Mouse (Mus musculus) cerebellum, adult 2 months (tissue): ENCODE measurements around the gene Phkg1.

Source experiments
- CTCF ChIP-seq: fragments of 200-500 bp; IDR thresholded peaks from 2 replicates; pipeline ENCODE4 v1.5.1; 2011; ENCODE audit warnings: low read depth, mild to moderate bottlenecking, control low read depth, low read length, moderate library complexity, borderline replicate concordance; ENCODE audit not compliant: insufficient read depth
- POLR2A ChIP-seq: fragments of 200-500 bp; IDR thresholded peaks from 2 replicates; pipeline ENCODE4 v1.6.1; 2011; ENCODE audit warnings: low read length, control low read depth, borderline replicate concordance; ENCODE audit not compliant: insufficient read depth

GRCm38 (mm10) chr5:129898449-129898848, at the start of gene Phkg1:
- TF ChIP-seq CTCF (no peak), POLR2A (no peak)
